Mouse (Mus musculus) ES-Bruce4 (cell line): ENCODE data around the gene Arf4.

Experiments
- CTCF ChIP-seq: IDR thresholded peaks from one replicate; pipeline ENCODE4 v1.8.1; 2011; ENCODE audit warnings: low read depth, low read length
- EP300 ChIP-seq: IDR thresholded peaks from 2 replicates; pipeline ENCODE4 v1.6.1; 2011; ENCODE audit warnings: low read depth, low read length; ENCODE audit not compliant: insufficient read depth
- POLR2A ChIP-seq: IDR thresholded peaks from one replicate; pipeline ENCODE4 v1.8.1; 2011; ENCODE audit warnings: low read length; ENCODE audit not compliant: insufficient read depth

GRCm38 (mm10) chr14:26626605-26627140, 11.2 kb upstream of the Arf4 start:
- TF ChIP-seq EP300 (no peak), CTCF (no peak), POLR2A (no peak)
